Mouse (Mus musculus) adrenal gland, postnatal 10 days (tissue): ENCODE measurements at regions not wholly inside any gene's neighbourhood (a gene's known extent, or its start where the extent isn't known, plus 50 kb on each side); places are given as distances from the start of the nearest gene placed in this dataset.
"Not testable (repeated sequence)": the region's sequence is repeated elsewhere in the genome, so short reads cannot be mapped to it uniquely, and the experiment has no call there.

Experiments
- DNase-seq: peaks from one replicate; pipeline ENCODE4 v3.0.0; 2021; ENCODE audit warnings: mixed read lengths

DNA sequence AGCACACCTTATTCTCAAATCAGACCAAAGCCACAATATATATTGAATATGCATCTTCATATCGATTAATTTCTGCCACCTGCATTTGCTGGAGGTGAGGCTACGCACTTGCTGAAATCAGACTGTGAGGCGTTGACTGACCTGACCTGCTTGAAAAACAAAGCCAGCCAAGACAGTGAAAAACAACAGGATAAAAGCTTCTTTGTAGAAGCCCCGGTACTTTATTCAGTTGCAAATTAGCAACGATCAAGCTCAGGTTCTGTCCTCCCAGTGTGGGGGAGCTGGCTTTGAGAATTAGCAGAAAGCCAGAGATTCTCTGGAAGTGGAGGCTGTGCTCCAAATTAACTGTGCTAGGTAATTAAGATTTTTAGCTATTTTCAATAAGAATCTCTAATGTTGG is 100.6 kb downstream of the Vmn2r79 start:
- no peak for DNase-seq

DNA sequence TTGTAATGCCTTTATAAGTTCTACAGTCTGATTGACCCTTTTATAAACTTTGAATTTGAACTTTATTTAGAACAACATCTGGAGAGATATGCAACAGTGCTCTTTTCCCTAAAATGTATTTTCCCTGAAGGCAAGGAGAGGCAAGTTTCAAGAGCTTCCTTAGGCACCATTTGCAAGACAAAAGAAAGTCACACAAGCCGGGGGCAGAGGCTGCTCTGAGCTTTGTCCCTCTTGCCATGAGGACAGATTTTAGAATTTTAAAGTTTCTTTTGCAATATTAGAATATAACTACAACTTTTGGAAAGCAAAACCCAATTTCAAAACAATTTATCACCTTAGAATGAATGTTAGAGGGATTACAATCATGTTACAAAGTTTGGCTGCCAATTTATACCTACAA is 103.7 kb downstream of the Vmn2r79 start:
- not testable (repeated sequence) for DNase-seq

DNA sequence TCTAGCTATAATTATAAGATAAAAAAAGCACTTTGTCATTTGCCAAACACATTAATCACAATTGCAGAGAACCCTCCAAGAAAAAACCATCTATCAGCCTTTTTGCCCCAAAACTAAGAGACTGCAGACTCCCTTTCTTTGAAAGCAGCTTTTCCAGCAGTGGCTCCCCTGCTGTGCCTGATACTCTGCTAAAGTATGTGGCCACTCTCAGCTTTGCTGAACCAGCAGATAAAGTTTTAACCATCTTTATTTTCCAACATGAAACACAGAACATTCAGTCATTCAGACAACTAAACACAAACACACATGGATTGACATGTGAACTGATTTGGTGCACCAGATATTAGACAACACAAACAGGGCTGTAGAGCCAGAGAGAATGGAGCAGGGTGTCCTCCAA is 104.5 kb downstream of the Vmn2r79 start:
- not testable (repeated sequence) for DNase-seq

DNA sequence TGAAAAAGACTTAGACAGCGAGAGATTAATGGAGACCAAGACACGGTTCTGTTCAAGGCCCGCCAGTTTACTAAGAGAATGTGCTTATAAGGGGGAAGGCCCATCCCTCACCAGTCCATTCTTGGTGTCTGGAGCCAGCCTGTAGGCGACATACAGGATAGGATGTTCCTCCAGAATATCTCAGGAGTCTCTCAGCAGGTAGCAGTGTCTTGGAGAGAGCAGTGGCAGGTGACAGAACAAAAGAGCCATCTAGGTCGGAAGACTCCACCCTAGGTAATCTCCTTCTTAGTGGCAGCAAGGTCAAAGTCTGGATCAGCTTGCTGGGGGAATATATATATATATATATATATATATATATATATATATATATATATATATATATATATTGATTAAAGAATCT is 105.4 kb downstream of the Vmn2r79 start:
- DNase-seq = not testable (repeated sequence)

DNA sequence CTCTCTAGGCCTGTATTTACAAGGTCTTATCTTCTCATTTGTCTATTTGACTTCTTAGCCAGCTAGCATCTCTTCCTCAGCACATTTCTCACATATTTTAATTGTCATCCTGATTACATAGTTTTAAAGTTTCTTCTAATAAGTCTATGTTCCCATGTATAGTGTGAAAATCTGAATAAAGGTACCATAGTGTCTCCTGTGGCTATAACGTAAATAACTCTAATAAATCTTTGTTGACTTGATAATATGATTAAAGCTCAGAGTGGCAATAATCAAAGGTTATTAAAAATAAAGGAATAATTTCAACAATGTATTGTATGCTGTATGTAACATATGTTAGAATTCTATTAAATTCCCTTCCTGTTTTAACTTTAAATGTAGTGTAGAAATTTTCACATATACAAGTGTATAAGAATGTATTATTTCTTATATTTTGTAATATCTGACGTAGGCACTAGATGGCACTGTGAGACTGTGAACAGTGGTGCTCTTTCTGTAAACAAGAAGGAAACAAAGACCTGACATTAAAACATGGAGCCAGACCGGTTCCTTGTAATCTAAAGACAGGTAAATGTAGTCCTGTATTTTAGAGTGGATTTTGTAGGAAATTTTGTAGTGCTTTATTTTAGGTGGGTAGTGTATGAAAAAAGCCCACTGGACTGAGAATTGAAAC is 114.5 kb downstream of the Vmn2r79 start:
- DNase-seq = peak; percentile 7

DNA sequence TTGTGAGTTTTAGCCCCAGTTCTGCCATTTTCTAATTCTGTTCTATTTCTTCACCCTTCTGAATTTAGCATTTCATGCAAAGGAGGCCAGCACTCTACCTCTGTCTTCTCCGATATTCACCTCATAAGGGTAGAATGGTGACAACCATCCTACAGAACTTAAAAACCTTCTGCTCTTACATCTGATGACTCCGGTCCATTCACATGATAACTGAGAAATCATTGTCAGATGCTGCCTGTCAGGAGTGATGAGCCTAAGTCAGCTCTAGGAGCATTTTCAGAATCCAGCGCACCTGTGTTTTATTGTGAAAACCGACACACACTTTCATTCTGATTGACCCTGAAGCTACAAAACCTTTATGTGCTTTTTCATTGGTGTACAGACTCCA is 115.1 kb downstream of the Vmn2r79 start:
- DNase-seq = no peak

DNA sequence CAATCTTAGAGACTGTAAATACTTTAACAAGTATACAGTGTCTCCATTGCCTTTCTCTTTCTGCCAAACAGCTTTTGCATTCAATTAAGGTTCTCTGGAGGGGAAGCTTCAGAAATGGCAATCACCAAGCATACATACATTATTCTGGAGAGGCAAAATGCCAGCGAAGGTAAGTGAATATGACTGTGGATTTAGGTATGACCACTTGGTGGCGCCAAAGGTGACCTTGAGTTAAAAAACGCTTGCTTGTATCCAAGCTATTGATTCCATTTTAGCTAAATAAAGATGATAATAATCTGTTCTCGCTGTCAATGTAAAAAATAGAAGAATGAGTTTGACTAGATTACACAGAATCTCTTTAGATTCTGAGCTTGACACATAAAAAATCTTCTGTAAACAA is 117.7 kb downstream of the Vmn2r79 start:
- peak; percentile 58 for DNase-seq

DNA sequence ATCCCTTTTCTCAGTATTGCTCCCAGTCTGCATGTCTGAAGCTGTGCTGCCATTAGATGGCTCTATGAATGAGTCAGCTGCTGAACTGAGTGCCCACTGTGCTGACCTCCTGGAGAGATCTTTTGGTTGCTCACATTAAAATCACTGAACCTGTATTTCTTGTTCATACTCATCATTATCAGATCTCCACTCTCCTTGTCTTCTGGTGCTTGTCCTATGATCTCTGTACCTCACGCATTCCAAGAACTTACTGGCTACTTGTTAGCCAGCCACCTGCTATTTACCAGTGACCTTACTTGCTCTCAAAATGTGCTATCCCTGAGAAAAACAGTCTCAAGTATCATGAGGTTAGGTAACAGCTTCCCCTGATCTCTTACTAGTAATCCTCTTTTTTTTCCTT is 123.4 kb upstream of the Nox4 start:
- DNase-seq = no peak

DNA sequence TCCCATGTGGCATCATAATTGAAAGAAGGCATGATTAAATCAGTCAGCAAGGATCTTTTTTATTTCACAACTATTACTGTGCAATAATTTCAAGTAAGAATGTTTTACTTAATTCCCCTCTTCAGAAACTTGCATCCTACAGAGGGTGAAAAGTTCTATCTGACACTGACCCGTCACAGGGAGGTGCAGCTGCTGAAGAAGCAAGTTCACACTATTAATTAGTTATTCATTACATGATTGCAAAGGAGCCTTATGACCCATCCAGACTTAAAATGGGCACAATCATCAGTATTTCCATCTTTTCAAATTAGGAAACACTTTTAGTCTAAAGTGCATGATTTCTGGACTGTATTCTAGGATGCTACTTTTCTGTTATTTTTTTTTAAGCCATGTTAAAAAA is 100.0 kb upstream of the Nox4 start:
- no peak for DNase-seq

DNA sequence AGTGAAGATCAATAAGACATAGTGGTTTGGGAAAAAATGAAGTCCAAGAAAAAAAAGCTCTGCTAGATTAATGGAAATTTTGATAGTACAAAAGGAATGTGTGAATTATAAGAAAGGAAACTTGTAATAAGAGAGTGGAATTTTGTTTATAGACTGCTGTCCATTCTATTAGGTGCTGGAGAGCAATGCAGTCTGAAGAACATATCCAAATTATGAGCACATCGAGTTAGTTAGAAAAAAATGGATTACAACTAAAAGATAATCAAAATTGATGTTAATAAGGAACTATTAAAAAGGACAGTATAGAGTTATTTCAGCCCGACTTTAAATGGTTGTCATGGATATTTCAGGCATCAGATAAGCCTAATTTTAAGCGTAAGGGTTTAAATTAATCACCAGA is 98.2 kb upstream of the Nox4 start:
- DNase-seq = no peak

DNA sequence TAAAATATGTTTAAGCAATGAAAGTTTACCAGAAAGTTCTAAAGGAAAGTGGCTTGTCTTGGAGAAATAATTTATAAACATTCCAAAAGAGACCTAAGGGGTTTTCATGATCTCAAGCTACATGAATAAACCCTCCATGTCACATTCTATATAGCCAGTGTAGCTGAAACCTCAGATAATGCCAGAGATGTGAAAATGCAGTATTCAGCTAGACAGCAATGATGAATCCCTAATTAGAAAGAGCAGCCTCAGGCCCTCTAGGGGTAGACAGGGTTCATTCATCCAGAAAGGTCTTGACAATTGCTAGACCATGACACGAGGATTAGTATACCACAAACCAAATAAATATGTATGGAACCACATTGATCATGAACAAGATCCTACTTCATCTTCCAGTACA is 97.2 kb upstream of the Nox4 start:
- DNase-seq = no peak

DNA sequence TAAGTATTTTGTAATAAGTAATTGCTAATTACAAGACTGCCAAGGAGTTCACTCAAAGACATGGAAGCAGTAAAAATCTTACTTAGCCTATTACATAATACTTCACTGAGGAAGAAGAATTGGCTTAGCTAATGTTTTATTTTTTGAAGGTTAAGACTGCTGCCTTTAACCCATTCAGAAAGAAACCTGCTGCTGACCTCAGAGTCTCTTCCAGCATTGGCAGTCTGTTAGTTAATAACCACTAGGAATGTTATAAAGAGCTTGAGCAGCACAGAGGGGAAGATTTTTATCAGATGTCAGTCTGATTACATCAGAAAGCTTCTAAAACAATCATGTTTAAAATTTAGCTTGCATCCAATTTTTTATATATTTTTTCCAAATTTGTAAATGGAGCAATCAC is 94.9 kb upstream of the Nox4 start:
- no peak for DNase-seq

DNA sequence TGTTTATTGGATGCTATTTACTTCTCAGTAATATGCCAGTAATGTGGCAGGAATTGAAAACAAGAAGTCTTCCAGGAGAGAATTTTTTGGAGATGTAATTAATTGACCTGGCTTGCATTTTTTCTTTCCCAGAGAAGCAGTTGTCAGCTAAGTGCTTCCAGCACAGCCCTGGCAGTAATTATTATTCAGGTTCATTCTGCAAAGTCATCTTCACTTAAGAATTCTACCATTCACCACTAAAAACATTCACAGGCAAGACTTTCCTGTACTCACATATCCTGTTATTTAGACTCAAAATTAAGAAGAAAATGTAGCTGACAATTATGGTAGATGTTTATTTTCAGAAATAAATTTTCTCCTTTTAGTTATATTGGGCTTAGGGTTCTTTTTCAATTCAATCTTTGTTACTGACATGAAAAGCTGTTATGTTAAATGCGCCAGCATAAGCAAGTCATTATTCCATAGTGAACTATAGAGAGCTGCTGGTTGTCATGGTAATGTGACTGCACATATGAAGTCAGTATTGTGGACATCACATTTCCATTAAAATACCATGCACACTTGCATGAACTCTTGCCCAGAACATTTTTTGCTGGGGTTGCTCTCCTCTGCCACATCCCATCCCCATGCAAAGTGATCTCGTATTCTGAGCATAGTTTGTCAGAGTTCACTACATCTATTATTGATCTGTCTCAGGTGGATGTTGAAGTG is 59.3 kb upstream of the Nox4 start:
- no peak for DNase-seq

DNA sequence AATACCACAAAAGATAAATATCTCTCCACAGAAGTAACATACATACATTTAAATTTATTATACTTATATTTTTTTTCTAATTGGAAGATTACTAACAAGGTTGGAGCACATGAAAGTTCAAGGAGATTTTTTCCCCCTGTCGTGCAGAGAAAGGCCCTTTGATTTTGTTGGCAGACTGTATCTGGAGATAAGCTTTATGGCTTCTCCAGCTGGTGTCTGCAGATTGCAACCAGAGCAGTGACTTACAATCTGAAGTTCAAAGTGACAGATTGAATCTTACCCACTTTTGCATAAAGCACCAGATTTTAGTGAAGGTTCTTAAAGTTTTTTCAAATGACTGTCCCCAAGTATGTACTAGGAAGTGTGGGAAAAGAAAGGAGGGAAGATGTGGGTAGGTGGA is 50.2 kb upstream of the Nox4 start:
- no peak for DNase-seq
